Mouse (Mus musculus): ENCODE measurements around the gene Gm12394.

DNA sequence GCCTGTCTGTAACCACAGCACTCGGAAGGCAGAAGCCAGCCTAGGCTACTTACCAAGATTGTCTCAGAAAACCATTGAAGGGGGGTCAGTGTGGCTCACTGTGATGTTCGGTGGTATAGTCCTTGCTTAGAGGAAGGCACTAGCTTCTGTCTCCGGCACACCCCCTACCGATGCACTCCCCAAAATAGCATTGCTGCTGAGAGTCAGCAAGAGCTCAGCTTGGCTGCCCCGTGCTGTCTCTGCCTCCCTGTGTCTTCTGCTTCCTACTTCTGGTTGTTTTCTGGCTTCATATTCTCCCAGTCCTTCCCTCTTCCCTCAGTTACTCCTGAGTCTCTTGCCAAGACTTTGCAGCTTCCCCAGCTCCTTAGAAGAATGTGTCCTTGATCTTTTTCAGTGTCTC is 44.3 kb upstream of the Gm12394 start:
- TF ChIP-seq POLR2A (IDR thresholded peaks at IDR 0.05; ENCODE audit: borderline replicate concordance, extremely low read depth, low read depth, low read length) (no peak), CTCF (IDR thresholded peaks at IDR 0.05; ENCODE audit: insufficient read depth, low read length) (no peak)

Data from lung, adult 2 months (tissue).